Mouse (Mus musculus): ENCODE measurements around the gene Galnt14. TPM values are rescaled to one million over a fixed set of nuclear protein-coding genes. Genes with fewer than 3 reads are reported as not detected.

The Galnt14 gene
- polyA plus RNA-seq, 1 experiment = 3.0 TPM

- Histone ChIP-seq H3K27ac (ENCODE audit: insufficient read depth, low read length) (no peak overlapping the region), H3K9ac (ENCODE audit: low read depth, poor library complexity, severe bottlenecking) (no peak overlapping the region), H3K4me3 (ENCODE audit: low read depth, low read length) (no peak overlapping the region), H3K36me3 (ENCODE audit: control insufficient read depth, insufficient read depth, low read length, poor library complexity, severe bottlenecking) (no peaks in the 10 kb centered on the region), H3K4me1 (ENCODE audit: control insufficient read depth, insufficient read depth, low read length) (no peaks in the 10 kb centered on the region), H3K27me3 (ENCODE audit: control insufficient read depth, insufficient read depth, low read length, poor library complexity, severe bottlenecking) (no peaks in the 10 kb centered on the region), H3K9me3 (replicated peaks; ENCODE audit: control insufficient read depth, insufficient read depth, low read length, poor library complexity, severe bottlenecking) (no peaks in the 10 kb centered on the region)
- TF ChIP-seq EP300 (IDR thresholded peaks at IDR 0.05; ENCODE audit: insufficient read depth, low read depth, low read length) (no peak), POLR2A (IDR thresholded peaks at IDR 0.05; ENCODE audit: insufficient read depth, low read length) (no peak), CTCF (IDR thresholded peaks at IDR 0.05; ENCODE audit: low read depth, low read length) (no peak)
Measured at GRCm38 (mm10) chr17:73518359-73518758, 191.9 kb downstream of the Galnt14 start.

- no peaks in the 10 kb centered on the region for H3K4me1 ChIP-seq (ENCODE audit: control insufficient read depth, insufficient read depth, low read length)
- no peak overlapping the region for H3K27ac ChIP-seq (ENCODE audit: insufficient read depth, low read length)
- no peaks in the 10 kb centered on the region for H3K9me3 ChIP-seq (replicated peaks; ENCODE audit: control insufficient read depth, insufficient read depth, low read length, poor library complexity, severe bottlenecking)
- no peaks in the 10 kb centered on the region for H3K36me3 ChIP-seq (ENCODE audit: control insufficient read depth, insufficient read depth, low read length, poor library complexity, severe bottlenecking)
- no peak overlapping the region for H3K4me3 ChIP-seq (ENCODE audit: low read depth, low read length)
- no peaks in the 10 kb centered on the region for H3K27me3 ChIP-seq (ENCODE audit: control insufficient read depth, insufficient read depth, low read length, poor library complexity, severe bottlenecking)
- H3K9ac ChIP-seq (ENCODE audit: low read depth, poor library complexity, severe bottlenecking) = no peak overlapping the region
- TF ChIP-seq EP300 (IDR thresholded peaks at IDR 0.05; ENCODE audit: insufficient read depth, low read depth, low read length) = no peak
- TF ChIP-seq POLR2A (IDR thresholded peaks at IDR 0.05; ENCODE audit: insufficient read depth, low read length) = no peak
- TF ChIP-seq CTCF (IDR thresholded peaks at IDR 0.05; ENCODE audit: low read depth, low read length) = no peak
Measured at GRCm38 (mm10) chr17:73515506-73515905, 194.7 kb downstream of the Galnt14 start.

DNA sequence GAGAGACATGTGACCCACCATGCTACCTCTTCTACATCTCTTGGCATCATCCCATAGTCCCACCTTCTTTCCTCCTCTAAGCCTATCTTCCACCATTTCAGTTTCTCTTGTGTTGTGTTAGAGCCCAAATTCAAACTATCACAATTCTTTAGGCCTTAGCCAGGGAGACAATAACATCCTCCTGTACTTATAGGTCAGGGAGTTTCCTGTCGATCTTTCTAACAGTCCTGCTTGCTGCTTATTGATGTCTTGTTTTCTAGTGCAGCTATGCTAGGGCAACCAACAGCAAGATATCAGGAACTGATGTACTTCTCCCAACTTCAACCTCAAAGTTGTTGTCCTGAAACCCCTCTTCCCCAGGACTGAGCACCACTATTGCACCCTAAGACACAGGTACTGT, 195.4 kb downstream of the Galnt14 start:
- no peaks in the 10 kb centered on the region for H3K4me1 ChIP-seq (ENCODE audit: control insufficient read depth, insufficient read depth, low read length)
- no peak overlapping the region for H3K4me3 ChIP-seq (ENCODE audit: low read depth, low read length)
- no peak overlapping the region for H3K9ac ChIP-seq (ENCODE audit: low read depth, poor library complexity, severe bottlenecking)
- H3K27me3 ChIP-seq (ENCODE audit: control insufficient read depth, insufficient read depth, low read length, poor library complexity, severe bottlenecking) = no peaks in the 10 kb centered on the region
- no peaks in the 10 kb centered on the region for H3K9me3 ChIP-seq (replicated peaks; ENCODE audit: control insufficient read depth, insufficient read depth, low read length, poor library complexity, severe bottlenecking)
- no peak overlapping the region for H3K27ac ChIP-seq (ENCODE audit: insufficient read depth, low read length)
- TF ChIP-seq POLR2A (IDR thresholded peaks at IDR 0.05; ENCODE audit: insufficient read depth, low read length) (no peak), EP300 (IDR thresholded peaks at IDR 0.05; ENCODE audit: insufficient read depth, low read depth, low read length) (no peak), CTCF (IDR thresholded peaks at IDR 0.05; ENCODE audit: low read depth, low read length) (no peak)
- H3K36me3 ChIP-seq (ENCODE audit: control insufficient read depth, insufficient read depth, low read length, poor library complexity, severe bottlenecking) = no peaks in the 10 kb centered on the region

- H3K9ac ChIP-seq (ENCODE audit: low read depth, poor library complexity, severe bottlenecking) = no peak overlapping the region
- H3K9me3 ChIP-seq (replicated peaks; ENCODE audit: control insufficient read depth, insufficient read depth, low read length, poor library complexity, severe bottlenecking) = no peaks in the 10 kb centered on the region
- no peaks in the 10 kb centered on the region for H3K27me3 ChIP-seq (ENCODE audit: control insufficient read depth, insufficient read depth, low read length, poor library complexity, severe bottlenecking)
- no peak overlapping the region for H3K27ac ChIP-seq (ENCODE audit: insufficient read depth, low read length)
- TF ChIP-seq CTCF (IDR thresholded peaks at IDR 0.05; ENCODE audit: low read depth, low read length) = no peak
- TF ChIP-seq POLR2A (IDR thresholded peaks at IDR 0.05; ENCODE audit: insufficient read depth, low read length) = no peak
- no peak overlapping the region for H3K4me3 ChIP-seq (ENCODE audit: low read depth, low read length)
- no peaks in the 10 kb centered on the region for H3K4me1 ChIP-seq (ENCODE audit: control insufficient read depth, insufficient read depth, low read length)
- H3K36me3 ChIP-seq (ENCODE audit: control insufficient read depth, insufficient read depth, low read length, poor library complexity, severe bottlenecking) = no peaks in the 10 kb centered on the region
Measured at GRCm38 (mm10) chr17:73514258-73514657, 196.0 kb downstream of the Galnt14 start.

DNA sequence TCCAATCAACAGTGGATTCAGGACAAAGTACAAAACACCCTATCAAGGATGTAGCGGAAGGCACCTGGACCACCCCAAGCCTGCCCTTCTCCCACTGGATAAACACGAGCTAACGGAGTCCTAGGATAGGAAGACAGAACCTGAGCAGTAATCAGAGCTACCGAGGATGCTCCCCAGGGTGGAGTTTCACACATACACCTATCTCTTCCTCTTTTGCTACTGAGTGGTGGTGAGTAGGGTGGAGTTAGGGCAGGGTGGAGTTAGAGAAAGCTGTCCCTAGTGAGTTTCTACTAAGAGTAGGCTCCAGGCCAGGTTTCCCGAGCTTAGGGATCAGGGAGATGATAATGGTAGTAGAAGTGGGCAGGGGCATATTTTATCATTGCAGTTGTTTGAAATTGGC, 197.4 kb downstream of the Galnt14 start:
- H3K9ac ChIP-seq (ENCODE audit: low read depth, poor library complexity, severe bottlenecking) = no peak overlapping the region

DNA sequence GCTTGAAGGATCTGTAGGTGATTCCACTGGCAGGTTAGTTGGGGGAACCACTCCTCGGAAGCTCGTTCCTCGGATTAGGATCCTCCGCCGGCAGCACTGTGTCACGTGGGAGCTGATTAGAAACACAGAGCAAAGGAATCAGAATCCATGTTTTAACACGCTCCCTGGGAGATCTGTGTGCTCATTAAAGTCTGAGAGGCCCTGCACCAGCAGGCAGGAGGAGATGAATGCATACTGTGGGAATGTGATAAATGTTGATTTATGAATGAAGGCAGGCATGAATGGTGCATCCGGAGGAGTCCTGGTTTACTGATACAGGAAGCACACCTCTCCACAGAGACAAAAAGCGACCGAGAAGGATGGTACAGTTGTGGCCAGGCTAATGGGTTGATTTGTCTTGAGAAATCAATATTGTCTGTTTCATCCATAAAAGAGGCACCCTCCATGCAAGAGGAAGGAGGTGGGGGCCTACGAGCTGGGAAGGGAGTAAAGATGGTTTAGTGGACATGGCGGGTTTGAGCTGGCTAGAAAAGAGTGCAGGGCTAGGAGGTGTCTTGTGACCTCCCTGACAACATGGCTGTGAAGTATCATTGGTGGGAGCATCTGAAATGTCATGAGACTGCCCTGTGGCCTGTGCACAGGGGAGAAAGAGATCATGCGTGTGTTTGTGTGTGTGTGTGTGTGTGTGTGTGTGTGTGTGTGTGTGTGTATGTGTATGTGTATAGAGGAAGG, 202.3 kb downstream of the Galnt14 start:
- Histone ChIP-seq H3K9ac (ENCODE audit: low read depth, poor library complexity, severe bottlenecking) (no peak overlapping the region), H3K4me3 (ENCODE audit: low read depth, low read length) (no peak overlapping the region), H3K36me3 (ENCODE audit: control insufficient read depth, insufficient read depth, low read length, poor library complexity, severe bottlenecking) (no peaks in the 10 kb centered on the region), H3K27me3 (ENCODE audit: control insufficient read depth, insufficient read depth, low read length, poor library complexity, severe bottlenecking) (no peaks in the 10 kb centered on the region), H3K4me1 (ENCODE audit: control insufficient read depth, insufficient read depth, low read length) (no peaks in the 10 kb centered on the region), H3K9me3 (replicated peaks; ENCODE audit: control insufficient read depth, insufficient read depth, low read length, poor library complexity, severe bottlenecking) (no peaks in the 10 kb centered on the region), H3K27ac (ENCODE audit: insufficient read depth, low read length) (no peak overlapping the region)
- TF ChIP-seq CTCF (IDR thresholded peaks at IDR 0.05; ENCODE audit: low read depth, low read length) (no peak), POLR2A (IDR thresholded peaks at IDR 0.05; ENCODE audit: insufficient read depth, low read length) (no peak), EP300 (IDR thresholded peaks at IDR 0.05; ENCODE audit: insufficient read depth, low read depth, low read length) (no peak)

More for the DNA sequence above, 197.4 kb downstream of the Galnt14 start:
- H3K4me1 ChIP-seq (ENCODE audit: control insufficient read depth, insufficient read depth, low read length) = no peaks in the 10 kb centered on the region
- TF ChIP-seq POLR2A (IDR thresholded peaks at IDR 0.05; ENCODE audit: insufficient read depth, low read length) (no peak), CTCF (IDR thresholded peaks at IDR 0.05; ENCODE audit: low read depth, low read length) (no peak), EP300 (IDR thresholded peaks at IDR 0.05; ENCODE audit: insufficient read depth, low read depth, low read length) (no peak)
- H3K27me3 ChIP-seq (ENCODE audit: control insufficient read depth, insufficient read depth, low read length, poor library complexity, severe bottlenecking) = no peaks in the 10 kb centered on the region
- H3K9me3 ChIP-seq (replicated peaks; ENCODE audit: control insufficient read depth, insufficient read depth, low read length, poor library complexity, severe bottlenecking) = no peaks in the 10 kb centered on the region
- no peak overlapping the region for H3K4me3 ChIP-seq (ENCODE audit: low read depth, low read length)
- no peak overlapping the region for H3K27ac ChIP-seq (ENCODE audit: insufficient read depth, low read length)
- H3K36me3 ChIP-seq (ENCODE audit: control insufficient read depth, insufficient read depth, low read length, poor library complexity, severe bottlenecking) = no peaks in the 10 kb centered on the region
